Mouse (Mus musculus) stomach, postnatal 0 days (tissue): Measurements from ENCODE around the gene Gm20219. TPM values are rescaled to one million over a fixed set of nuclear protein-coding genes. Genes with fewer than 3 reads are reported as not detected.

Source experiments
- ATAC-seq: fragments of 200-750 bp; cut with Nextera tagmentation; 2 replicates; pipeline ENCODE4 v1.8.0; 2017; ENCODE audit not compliant: low FRiP score, low TSS enrichment
- DNase-seq: peaks from one replicate; pipeline ENCODE4 v3.0.0-alpha.2; 2016; ENCODE audit warnings: low spot score
- H3K27ac ChIP-seq: fragments of 300-500 bp; sonication (generic); replicated peaks from 2 replicates; pipeline ENCODE4 v1.5.1; 2014; ENCODE audit warnings: mild to moderate bottlenecking, control low read depth
- H3K27me3 ChIP-seq: fragments of 300-500 bp; sonication (generic); 2 replicates; pipeline ENCODE4 v1.6.1; 2014; ENCODE audit warnings: low read length; ENCODE audit not compliant: control insufficient read depth, insufficient read depth
- H3K36me3 ChIP-seq: fragments of 300-500 bp; sonication (generic); 2 replicates; pipeline ENCODE4 v1.6.1; 2014; ENCODE audit warnings: low read length, mixed read lengths; ENCODE audit not compliant: control insufficient read depth, insufficient read depth
- H3K4me1 ChIP-seq: fragments of 300-500 bp; sonication (generic); replicated peaks from 2 replicates; pipeline ENCODE4 v1.6.1; 2014; ENCODE audit warnings: antibody characterized with exemption; ENCODE audit not compliant: control insufficient read depth, insufficient read depth
- H3K4me2 ChIP-seq: fragments of 300-500 bp; sonication (generic); replicated peaks from 2 replicates; pipeline ENCODE4 v1.6.1; 2014; ENCODE audit warnings: low read depth, mild to moderate bottlenecking, control low read depth, moderate library complexity
- H3K4me3 ChIP-seq: fragments of 300-500 bp; sonication (generic); 2 replicates; pipeline ENCODE4 v1.5.1; 2014; ENCODE audit warnings: low read depth, low read length, control low read depth
- H3K9ac ChIP-seq: fragments of 300-500 bp; sonication (generic); 2 replicates; pipeline ENCODE4 v1.6.1; 2014; ENCODE audit warnings: mild to moderate bottlenecking, low read length, control low read depth, mixed read lengths
- H3K9me3 ChIP-seq: fragments of 300-500 bp; sonication (generic); 2 replicates; pipeline ENCODE4 v1.6.1; 2016; ENCODE audit warnings: low read length; ENCODE audit not compliant: control insufficient read depth
- CTCF ChIP-seq: IDR thresholded peaks from 2 replicates; pipeline ENCODE4 v1.5.1; 2016; ENCODE audit warnings: antibody characterized with exemption, low read depth, mild to moderate bottlenecking, moderate library complexity
- EP300 ChIP-seq: optimal IDR thresholded peaks from 2 replicates; pipeline ENCODE3; 2016; ENCODE audit warnings: antibody characterized with exemption
- WGBS: fragments of 180-500 bp; shearing (Covaris S2); extraction: QIAGEN DNeasy Blood & Tissue Kit; methylation state at CpG from one replicate; pipeline ENCODE4 v1.1.7; 2014; 5-methylcytosine and 5-hydroxymethylcytosine counted together
- polyA plus RNA-seq: library from polyadenylated mRNA; unstranded; fragments of >200 nt; fragmentation: Nextera tagmentation; extraction: Ambion mirVana; gene quantifications from 2 replicates; pipeline ENCODE4 v1.2.1, GENCODE M21; 2015

Gm20219 gene
- polyA plus RNA-seq, 1 experiment from 2014 or later, result 15.9 TPM

DNA sequence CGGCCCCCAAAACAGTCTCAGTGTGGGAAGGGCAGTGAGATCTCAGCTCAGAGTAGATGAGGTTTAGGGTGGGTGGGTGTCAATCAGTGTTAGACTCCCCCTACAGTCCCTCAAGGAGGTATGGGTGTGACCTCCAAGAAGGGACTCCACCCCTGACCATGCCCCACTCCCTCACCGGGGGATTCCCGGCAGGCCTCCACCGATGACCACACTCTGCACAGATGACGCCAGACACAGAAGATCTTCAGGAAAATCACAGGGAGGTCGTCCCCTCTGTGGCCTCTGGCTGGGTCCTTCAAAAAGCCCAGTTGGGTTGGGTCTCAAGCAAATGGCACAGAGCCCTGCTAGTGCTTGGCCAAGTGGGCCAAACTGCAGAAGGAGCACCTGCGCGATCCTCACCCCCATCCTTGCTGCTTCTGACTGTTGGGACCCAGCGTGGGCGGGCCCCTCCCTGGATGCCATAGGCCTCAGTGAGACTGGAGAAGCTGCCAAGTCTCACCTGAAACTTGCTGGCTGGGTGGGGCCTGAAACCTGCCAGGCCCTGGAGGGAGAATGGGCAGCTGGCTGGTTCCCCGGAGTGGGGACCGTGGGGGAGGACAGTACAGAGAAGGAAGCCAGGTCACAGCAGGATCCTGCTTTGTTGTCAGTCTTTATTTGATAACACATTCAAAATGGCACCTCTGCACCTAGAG, 3.3 kb downstream of the Gm20219 start:
- Histone ChIP-seq H3K9me3 (no peaks in the 10 kb centered on the region), H3K4me1 (no peaks in the 10 kb centered on the region), H3K9ac (no peak overlapping the region), H3K4me3 (no peak overlapping the region), H3K4me2 (no peak overlapping the region), H3K27ac (peak overlapping the region; percentile 61), H3K36me3 (no peaks in the 10 kb centered on the region), H3K27me3 (no peaks in the 10 kb centered on the region)
- 56% methylated on average over 12 of the region's 12 CpGs for WGBS
- TF ChIP-seq EP300 (no peak), CTCF (no peak)
- peak; percentile 53 for DNase-seq
- no peak for ATAC-seq

DNA sequence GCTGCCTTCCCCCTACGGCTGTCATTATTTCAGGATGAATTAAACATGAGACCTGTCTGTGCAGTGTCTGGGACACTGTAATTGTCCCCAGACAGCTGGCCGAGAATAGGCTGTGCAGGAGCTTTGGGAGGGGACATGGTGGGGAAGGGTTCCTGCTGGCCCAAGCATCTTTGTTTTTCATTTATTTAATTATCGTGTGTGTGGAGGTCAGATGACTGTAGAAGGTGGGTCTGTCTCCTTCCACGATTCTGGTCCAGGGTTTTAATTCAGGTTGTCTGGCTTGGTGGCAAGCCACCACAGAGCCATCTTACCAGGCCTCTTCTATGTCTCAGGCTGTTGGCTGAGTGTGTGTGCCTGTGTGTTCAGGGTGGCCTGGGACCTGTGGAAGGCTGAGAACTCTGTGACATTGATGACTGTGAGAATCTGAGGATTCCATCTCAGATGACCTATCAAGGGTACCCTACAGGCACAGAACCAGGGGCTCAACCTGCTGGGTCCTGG, 5.5 kb downstream of the Gm20219 start:
- DNase-seq (peak; percentile 13), ATAC-seq (no peak)
- Histone ChIP-seq H3K27me3 (no peaks in the 10 kb centered on the region), H3K4me3 (no peak overlapping the region), H3K4me1 (no peaks in the 10 kb centered on the region), H3K9me3 (no peaks in the 10 kb centered on the region), H3K9ac (no peak overlapping the region), H3K27ac (no peak overlapping the region), H3K4me2 (no peak overlapping the region), H3K36me3 (no peaks in the 10 kb centered on the region)
- 75% methylated on average over 4 of the region's 4 CpGs for WGBS
- TF ChIP-seq EP300, result no peak
- no peak for TF ChIP-seq CTCF

DNA sequence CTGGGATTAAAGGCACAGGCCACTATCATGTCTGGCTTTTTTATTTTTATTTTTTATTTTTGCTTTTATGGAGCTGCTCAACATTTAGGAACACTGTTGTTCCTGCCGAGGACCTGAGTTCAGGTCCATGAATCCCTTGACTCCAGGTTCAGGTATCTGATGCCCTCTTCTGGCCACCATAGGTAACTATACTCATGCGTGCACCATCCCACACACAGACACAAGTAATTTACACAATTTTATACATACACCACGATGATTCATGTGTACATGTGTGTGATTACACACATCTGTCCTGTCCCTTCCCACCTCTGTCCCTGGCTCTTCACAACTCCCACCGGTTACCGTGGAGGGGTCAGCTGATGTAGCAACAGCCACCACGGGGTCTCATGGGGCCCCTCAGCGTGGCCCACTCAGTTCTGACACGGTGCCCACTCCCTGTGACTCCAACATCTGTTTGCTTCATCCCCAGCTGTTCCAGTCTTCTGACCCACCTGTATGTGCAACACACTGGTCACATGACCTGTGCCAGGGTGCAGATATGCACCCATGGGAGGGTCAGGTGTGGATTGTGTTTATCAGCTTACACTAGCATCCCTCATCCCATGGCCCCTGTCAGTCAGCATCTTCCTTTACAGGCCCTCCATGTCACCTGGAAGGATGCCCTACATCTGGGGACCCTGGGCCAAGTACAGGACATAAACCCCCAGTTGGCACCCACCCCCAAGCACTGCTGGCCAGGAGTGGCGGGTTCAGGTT, 6.2 kb downstream of the Gm20219 start:
- H3K4me1 ChIP-seq, result no peaks in the 10 kb centered on the region
- no peak overlapping the region for H3K4me3 ChIP-seq
- WGBS, result 74% methylated on average over 9 of the region's 9 CpGs
- no peaks in the 10 kb centered on the region for H3K9me3 ChIP-seq
- H3K27me3 ChIP-seq, result no peaks in the 10 kb centered on the region
- DNase-seq, result no peak
- H3K27ac ChIP-seq, result no peak overlapping the region
- no peak for ATAC-seq
- H3K36me3 ChIP-seq, result no peaks in the 10 kb centered on the region
- H3K4me2 ChIP-seq, result no peak overlapping the region
- TF ChIP-seq EP300 (no peak), CTCF (peak; percentile 47)
- H3K9ac ChIP-seq, result no peak overlapping the region

DNA sequence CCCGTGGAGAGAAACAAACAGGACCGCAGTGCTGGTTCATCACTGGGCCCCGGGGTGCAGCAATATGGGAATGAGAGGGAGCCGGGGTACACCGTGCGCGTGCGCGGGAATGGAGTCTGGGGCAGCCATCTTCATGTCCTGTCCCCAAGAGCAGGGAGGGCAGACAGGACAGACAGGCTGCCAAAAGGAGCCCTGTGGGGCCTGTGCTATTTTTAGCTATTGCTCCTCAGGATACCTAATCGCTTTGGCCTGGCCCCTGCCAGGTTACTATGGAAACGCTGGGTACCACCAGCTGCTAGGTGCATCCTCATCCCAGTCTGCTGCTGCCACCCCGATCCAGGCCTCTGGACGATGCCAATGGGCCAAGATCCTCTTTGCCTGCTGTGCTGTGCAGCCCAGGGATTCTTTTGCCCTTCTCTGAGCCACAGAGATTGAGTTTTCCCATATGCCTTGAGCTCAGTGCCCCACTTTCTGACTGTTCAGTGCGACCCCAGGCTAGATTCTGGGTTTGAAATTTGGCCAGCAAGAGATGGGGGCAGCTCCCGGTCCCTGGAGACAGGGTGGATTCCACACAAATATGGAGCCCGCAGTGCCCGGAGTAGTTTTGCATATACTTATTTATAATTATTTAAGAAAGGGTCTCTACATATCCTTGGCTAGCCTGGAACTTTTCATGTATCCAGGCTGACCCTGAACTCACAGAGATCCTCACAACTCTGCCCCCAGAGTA, 6.9 kb downstream of the Gm20219 start:
- TF ChIP-seq CTCF, result no peak
- no peak for TF ChIP-seq EP300
- H3K9ac ChIP-seq, result no peak overlapping the region
- H3K9me3 ChIP-seq, result no peaks in the 10 kb centered on the region
- H3K4me1 ChIP-seq, result no peaks in the 10 kb centered on the region
- H3K27me3 ChIP-seq, result no peaks in the 10 kb centered on the region
- peak; percentile 11 for DNase-seq
- ATAC-seq, result no peak
- H3K36me3 ChIP-seq, result no peaks in the 10 kb centered on the region
- no peak overlapping the region for H3K27ac ChIP-seq
- 68% methylated on average over 17 of the region's 17 CpGs for WGBS
- no peak overlapping the region for H3K4me3 ChIP-seq
- H3K4me2 ChIP-seq, result no peak overlapping the region

DNA sequence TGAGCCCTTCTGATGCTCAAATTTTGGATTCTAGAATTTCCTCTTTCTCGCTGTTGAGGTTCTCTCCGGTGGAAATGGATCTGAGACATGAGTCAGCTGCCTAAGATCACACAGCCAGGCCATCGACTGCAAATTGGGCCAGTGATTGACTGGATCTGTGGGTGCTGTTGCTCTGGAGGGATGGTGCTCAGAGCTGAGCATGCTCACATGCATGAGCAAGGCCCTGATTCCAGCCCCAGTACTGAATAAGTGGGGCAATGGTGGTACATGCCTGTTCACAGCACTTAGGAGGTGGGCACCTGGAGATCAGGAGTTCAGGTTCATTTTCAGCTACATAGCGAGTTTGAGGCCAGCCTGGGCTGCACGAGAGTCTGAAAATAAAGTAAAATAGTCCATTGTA, 7.6 kb downstream of the Gm20219 start:
- 82% methylated on average over 5 of the region's 5 CpGs for WGBS
- Histone ChIP-seq H3K4me2 (no peak overlapping the region), H3K36me3 (no peaks in the 10 kb centered on the region), H3K9me3 (no peaks in the 10 kb centered on the region), H3K9ac (no peak overlapping the region), H3K27me3 (no peaks in the 10 kb centered on the region), H3K27ac (no peak overlapping the region), H3K4me3 (no peak overlapping the region), H3K4me1 (no peaks in the 10 kb centered on the region)
- TF ChIP-seq CTCF (no peak), EP300 (no peak)
- ATAC-seq, result no peak
- DNase-seq, result peak; percentile 10
